Mouse (Mus musculus): Measurements from ENCODE around the gene Atg5. TPM values are rescaled to one million over a fixed set of nuclear protein-coding genes. Genes with fewer than 3 reads are reported as not detected.

The Atg5 gene
- polyA plus RNA-seq, 1 experiment from 2014 or later, result 26.5 TPM

DNA sequence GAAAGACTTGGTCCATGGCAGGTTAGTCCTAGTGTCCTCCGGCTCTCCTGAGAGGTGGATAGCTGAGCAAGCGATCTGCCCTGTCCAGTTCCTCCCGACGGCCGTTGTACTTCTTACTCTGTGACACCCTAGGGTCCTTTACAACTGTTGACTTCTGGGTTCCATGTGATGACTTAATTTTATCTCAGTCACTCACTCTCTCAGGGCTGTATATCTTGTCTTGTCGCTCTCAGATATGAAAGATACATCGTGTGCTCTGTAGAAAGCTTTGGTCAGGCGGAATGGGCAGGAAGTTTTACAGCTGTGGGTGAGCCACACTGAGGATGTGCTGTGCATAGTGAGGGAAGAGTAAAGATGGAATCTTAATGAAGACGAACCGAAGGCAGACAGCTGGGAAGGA is 86.2 kb downstream of the Atg5 start:
- 25% methylated on average over 10 of the region's 10 CpGs for WGBS (ENCODE audit: insufficient replicate concordance)
- H3K4me2 ChIP-seq, result peak overlapping the region; percentile 27
- no peaks in the 10 kb centered on the region for H3K27me3 ChIP-seq
- H3K4me3 ChIP-seq (replicated peaks), result no peak overlapping the region
- ATAC-seq (ENCODE audit: low read depth) (peak; percentile 86), DNase-seq (no peak)
- H3K27ac ChIP-seq, result peak overlapping the region; percentile 69
- H3K9ac ChIP-seq, result peak overlapping the region; percentile 18; the same call in 1 of the 2 replicates
- no peaks in the 10 kb centered on the region for H3K9me3 ChIP-seq (replicated peaks)
- H3K36me3 ChIP-seq, result no peaks in the 10 kb centered on the region
- peaks cover 25% of the 10 kb centered on the region for H3K4me1 ChIP-seq (replicated peaks)

DNA sequence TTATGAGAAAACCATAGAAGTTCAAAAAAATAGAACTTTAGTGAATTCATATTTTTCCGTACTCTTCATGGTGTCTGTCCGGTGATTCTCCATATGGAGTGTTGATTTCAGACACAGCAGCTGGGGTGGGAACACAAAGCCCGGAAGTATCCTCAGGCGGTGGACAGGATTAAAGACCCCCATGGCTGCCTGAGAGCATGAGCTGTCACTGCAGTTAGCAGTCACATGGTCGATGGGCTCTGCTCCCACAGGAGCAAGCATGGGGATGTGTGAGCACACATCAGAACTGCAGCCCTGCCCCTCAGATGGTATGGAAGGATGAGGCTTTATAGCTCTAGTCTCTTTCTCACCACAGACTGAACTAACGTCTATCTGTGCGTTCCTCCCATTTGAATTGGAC is 87.1 kb downstream of the Atg5 start:
- no peak overlapping the region for H3K9ac ChIP-seq
- WGBS (ENCODE audit: insufficient replicate concordance), result 82% methylated on average over 7 of the region's 7 CpGs

DNA sequence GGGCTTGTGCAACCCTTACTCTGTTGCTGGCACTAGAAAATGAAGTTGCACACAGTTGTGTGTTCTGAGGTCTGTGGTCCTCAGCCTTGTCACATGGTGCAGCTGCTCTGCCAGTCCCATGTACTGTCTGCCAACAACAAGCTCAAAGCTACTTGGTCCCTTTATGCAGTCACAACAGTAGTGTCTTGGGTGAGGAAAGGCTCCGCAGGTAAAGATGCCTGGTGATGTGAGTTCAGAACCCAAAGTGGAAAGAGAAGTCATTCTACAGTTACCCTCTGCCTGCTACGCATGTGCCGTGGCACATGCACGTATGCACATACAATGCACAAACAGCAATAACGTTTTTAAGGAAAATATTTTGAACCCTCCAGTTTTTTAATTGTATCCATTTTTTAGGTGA is 88.5 kb downstream of the Atg5 start:
- no peak overlapping the region for H3K27ac ChIP-seq
- peaks cover 28% of the 10 kb centered on the region for H3K4me1 ChIP-seq (replicated peaks)
- no peak overlapping the region for H3K4me3 ChIP-seq (replicated peaks)
- no peak overlapping the region for H3K9ac ChIP-seq
- DNase-seq (no peak), ATAC-seq (ENCODE audit: low read depth) (no peak)
- no peaks in the 10 kb centered on the region for H3K36me3 ChIP-seq
- H3K4me2 ChIP-seq, result no peak overlapping the region
- H3K27me3 ChIP-seq, result no peaks in the 10 kb centered on the region
- 89% methylated on average over 5 of the region's 5 CpGs for WGBS (ENCODE audit: insufficient replicate concordance)
- no peaks in the 10 kb centered on the region for H3K9me3 ChIP-seq (replicated peaks)

More for the DNA sequence above, 87.1 kb downstream of the Atg5 start:
- no peak overlapping the region for H3K4me2 ChIP-seq
- peaks cover 25% of the 10 kb centered on the region for H3K4me1 ChIP-seq (replicated peaks)
- no peak for ATAC-seq (ENCODE audit: low read depth)
- no peaks in the 10 kb centered on the region for H3K36me3 ChIP-seq
- no peaks in the 10 kb centered on the region for H3K27me3 ChIP-seq
- H3K9me3 ChIP-seq (replicated peaks), result no peaks in the 10 kb centered on the region
- DNase-seq, result no peak
- no peak overlapping the region for H3K27ac ChIP-seq
- no peak overlapping the region for H3K4me3 ChIP-seq (replicated peaks)

DNA sequence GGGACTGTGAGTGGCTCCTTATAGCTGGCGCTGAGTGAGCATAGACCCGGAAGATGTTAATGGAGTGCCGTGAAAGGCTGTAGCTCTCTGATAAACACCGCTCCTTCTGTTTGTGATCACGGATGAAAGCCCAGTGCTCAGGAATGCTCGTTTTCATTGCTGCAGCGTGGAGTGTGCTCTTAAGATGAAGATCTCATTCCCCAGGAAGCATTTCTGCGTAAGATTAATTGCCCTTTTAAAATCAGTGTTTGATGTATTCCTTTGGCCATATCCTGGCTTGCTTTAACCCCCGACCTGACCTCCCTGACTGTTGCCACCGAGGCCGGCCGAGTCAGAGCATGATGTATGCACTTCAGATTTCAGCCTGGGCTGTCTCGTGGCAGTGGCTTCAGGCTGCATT is 89.2 kb downstream of the Atg5 start:
- peaks cover 28% of the 10 kb centered on the region for H3K4me1 ChIP-seq (replicated peaks)
- H3K4me3 ChIP-seq (replicated peaks), result no peak overlapping the region
- no peak overlapping the region for H3K4me2 ChIP-seq
- WGBS (ENCODE audit: insufficient replicate concordance), result 69% methylated on average over 13 of the region's 13 CpGs
- no peak overlapping the region for H3K27ac ChIP-seq
- no peaks in the 10 kb centered on the region for H3K9me3 ChIP-seq (replicated peaks)
- DNase-seq, result no peak
- H3K9ac ChIP-seq, result no peak overlapping the region
- no peak for ATAC-seq (ENCODE audit: low read depth)
- H3K36me3 ChIP-seq, result no peaks in the 10 kb centered on the region
- H3K27me3 ChIP-seq, result no peaks in the 10 kb centered on the region

DNA sequence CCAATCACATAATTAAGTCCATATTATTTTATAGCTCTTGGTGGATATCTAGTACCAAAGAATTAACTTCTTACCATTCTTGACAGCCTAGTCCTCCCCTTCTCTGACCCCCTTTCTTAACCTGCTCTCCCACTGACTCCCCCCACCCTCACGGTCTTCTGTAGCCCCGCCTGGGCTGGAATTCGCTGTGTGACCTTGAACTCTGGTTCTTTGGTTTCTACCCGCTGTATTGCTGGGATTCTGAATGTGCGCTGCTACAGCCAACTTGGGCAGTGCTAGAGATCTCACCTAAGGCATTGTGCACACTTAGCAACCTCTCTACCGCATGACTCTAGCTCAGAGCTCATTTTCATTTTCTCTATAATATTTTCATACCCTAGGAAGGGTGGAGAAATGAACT is 90.7 kb downstream of the Atg5 start:
- H3K4me1 ChIP-seq (replicated peaks), result peaks cover 23% of the 10 kb centered on the region
- no peak overlapping the region for H3K9ac ChIP-seq
- H3K27ac ChIP-seq, result no peak overlapping the region
- ATAC-seq (ENCODE audit: low read depth) (no peak), DNase-seq (no peak)
- no peaks in the 10 kb centered on the region for H3K27me3 ChIP-seq
- 0 out of 2 replicates have a peak, but pooled peaks cover 3% of the 10 kb centered on the region for H3K36me3 ChIP-seq
- H3K9me3 ChIP-seq (replicated peaks), result no peaks in the 10 kb centered on the region
- WGBS (ENCODE audit: insufficient replicate concordance), result 69% methylated on average over 6 of the region's 6 CpGs
- H3K4me3 ChIP-seq (replicated peaks), result no peak overlapping the region
- H3K4me2 ChIP-seq, result no peak overlapping the region

DNA sequence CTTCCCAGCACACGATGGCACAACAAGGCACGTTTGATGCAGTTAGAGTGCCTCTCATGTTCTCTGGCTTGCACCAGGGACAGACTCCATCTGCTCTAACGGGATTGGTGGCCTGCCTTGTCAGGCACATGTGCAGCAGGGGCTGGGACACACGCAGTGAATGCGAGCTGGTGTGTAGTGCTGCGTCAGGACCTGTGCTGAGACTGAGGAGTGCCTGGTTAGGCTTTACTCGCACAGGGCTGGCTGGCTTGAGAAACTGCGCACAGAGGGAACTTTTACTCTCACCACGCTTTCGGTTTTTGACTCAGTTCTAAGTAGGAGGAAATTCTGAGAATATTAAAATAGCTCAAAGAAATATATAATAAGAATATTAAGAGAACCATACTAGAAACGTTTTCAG is 92.5 kb downstream of the Atg5 start:
- no peak for DNase-seq
- Histone ChIP-seq H3K27me3 (no peaks in the 10 kb centered on the region), H3K9me3 (replicated peaks) (no peaks in the 10 kb centered on the region), H3K4me1 (replicated peaks) (peaks cover 18% of the 10 kb centered on the region; the same call in 1 of the 2 replicates), H3K9ac (no peak overlapping the region), H3K27ac (no peak overlapping the region), H3K4me2 (no peak overlapping the region), H3K36me3 (0 out of 2 replicates have a peak, but pooled peaks cover 3% of the 10 kb centered on the region), H3K4me3 (replicated peaks) (no peak overlapping the region)
- no peak for ATAC-seq (ENCODE audit: low read depth)
- 80% methylated on average over 11 of the region's 11 CpGs for WGBS (ENCODE audit: insufficient replicate concordance)

DNA sequence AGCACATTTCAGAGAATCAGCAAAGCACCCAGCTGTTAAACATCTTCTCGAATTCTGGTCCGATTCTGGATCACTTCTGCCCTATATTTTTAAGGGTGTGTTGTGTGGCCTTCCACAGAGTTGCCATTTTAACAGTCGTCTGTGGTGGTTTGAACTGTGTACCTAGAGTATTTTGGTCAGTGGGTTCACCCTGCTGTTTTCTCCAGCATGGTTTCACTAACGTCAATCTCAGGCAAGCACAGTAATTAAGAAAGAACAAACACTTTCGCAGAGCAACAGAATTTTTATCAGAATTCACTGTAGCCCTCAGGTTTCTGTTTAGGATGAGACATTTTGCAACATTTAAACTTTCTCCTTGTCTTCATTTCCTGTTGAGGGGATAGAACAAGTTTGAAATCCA is 94.3 kb downstream of the Atg5 start:
- H3K4me3 ChIP-seq (replicated peaks), result no peak overlapping the region
- 71% methylated on average over 5 of the region's 5 CpGs for WGBS (ENCODE audit: insufficient replicate concordance)
- no peak overlapping the region for H3K9ac ChIP-seq

DNA sequence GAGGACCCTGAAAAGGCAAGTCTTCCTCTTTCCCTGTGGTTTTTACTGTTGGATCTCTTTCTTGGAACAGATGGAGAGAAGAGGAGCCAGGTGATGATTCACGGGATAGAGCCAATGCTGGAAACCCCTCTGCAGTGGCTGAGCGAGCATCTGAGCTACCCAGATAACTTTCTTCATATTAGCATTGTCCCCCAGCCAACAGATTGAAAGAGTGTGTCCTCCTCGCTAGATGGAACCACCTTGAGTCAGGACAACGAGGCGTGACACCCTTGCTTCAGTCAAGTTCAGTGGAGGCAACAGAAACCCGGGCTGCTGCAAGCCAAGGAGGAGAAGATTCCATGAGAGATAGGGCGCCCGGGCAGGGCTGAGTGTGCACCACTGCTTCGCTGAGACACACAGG is 94.7 kb downstream of the Atg5 start:
- H3K36me3 ChIP-seq, result 0 out of 2 replicates have a peak, but pooled peaks cover 3% of the 10 kb centered on the region
- 54% methylated on average over 9 of the region's 9 CpGs for WGBS (ENCODE audit: insufficient replicate concordance)
- H3K27me3 ChIP-seq, result no peaks in the 10 kb centered on the region
- no peak overlapping the region for H3K4me3 ChIP-seq (replicated peaks)
- ATAC-seq (ENCODE audit: low read depth), result no peak
- no peak overlapping the region for H3K9ac ChIP-seq
- peaks cover 16% of the 10 kb centered on the region; the same call in 1 of the 2 replicates for H3K4me1 ChIP-seq (replicated peaks)
- H3K27ac ChIP-seq, result no peak overlapping the region
- no peaks in the 10 kb centered on the region for H3K9me3 ChIP-seq (replicated peaks)
- no peak for DNase-seq
- no peak overlapping the region for H3K4me2 ChIP-seq

More for the DNA sequence above, 94.3 kb downstream of the Atg5 start:
- no peaks in the 10 kb centered on the region for H3K9me3 ChIP-seq (replicated peaks)
- no peak overlapping the region for H3K4me2 ChIP-seq
- DNase-seq (no peak), ATAC-seq (ENCODE audit: low read depth) (no peak)
- H3K27me3 ChIP-seq, result no peaks in the 10 kb centered on the region
- H3K4me1 ChIP-seq (replicated peaks), result peaks cover 17% of the 10 kb centered on the region; the same call in 1 of the 2 replicates
- H3K27ac ChIP-seq, result no peak overlapping the region
- 0 out of 2 replicates have a peak, but pooled peaks cover 3% of the 10 kb centered on the region for H3K36me3 ChIP-seq

DNA sequence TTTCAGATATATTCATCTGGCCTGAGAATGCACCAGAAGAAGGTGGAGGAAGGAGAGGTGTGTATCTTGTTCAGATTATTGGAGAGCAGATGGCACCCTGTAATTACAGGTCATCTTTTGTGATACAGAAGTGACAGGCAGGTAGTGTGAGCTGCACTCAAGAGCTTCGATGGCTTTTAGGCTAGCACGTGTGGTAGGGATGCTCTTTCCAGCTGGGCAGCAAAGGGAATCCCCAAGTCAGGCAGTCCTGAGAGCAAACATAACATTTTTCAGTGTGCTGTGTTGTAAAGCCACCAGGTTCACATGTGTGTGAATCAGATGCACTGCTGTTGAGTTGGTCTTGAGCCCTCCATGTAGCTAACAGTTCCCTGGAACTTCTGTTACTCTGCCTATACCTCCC is 98.0 kb downstream of the Atg5 start:
- H3K9me3 ChIP-seq (replicated peaks), result no peaks in the 10 kb centered on the region
- H3K4me1 ChIP-seq (replicated peaks), result peaks cover 19% of the 10 kb centered on the region; the same call in 1 of the 2 replicates
- ATAC-seq (ENCODE audit: low read depth) (no peak), DNase-seq (no peak)
- H3K27ac ChIP-seq, result no peak overlapping the region
- 78% methylated on average over 2 of the region's 2 CpGs for WGBS (ENCODE audit: insufficient replicate concordance)
- H3K4me3 ChIP-seq (replicated peaks), result no peak overlapping the region
- H3K36me3 ChIP-seq, result 0 out of 2 replicates have a peak, but pooled peaks cover 3% of the 10 kb centered on the region
- no peaks in the 10 kb centered on the region for H3K27me3 ChIP-seq
- H3K9ac ChIP-seq, result no peak overlapping the region
- no peak overlapping the region for H3K4me2 ChIP-seq

DNA sequence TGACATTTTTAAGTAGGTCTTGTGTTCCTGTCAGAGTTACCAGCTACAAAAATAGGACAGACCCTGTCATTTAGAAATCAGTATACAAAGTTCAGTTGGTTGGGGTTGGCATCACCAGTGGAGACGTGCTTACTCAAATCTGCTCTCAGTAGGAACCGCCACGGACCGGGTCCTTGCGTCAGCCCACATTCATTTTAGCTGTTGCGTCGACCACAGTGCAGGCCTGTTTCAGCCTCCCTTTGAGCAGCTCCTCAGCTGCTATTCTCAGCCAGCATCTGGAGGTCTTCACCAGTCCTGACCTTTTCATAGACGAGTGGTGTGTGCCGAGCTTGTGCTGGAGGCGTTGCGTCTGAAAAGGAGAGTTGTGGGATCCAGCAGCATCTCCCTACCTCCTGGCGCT is 98.9 kb downstream of the Atg5 start:
- Histone ChIP-seq H3K4me2 (no peak overlapping the region), H3K4me3 (replicated peaks) (no peak overlapping the region), H3K36me3 (0 out of 2 replicates have a peak, but pooled peaks cover 3% of the 10 kb centered on the region), H3K27me3 (no peaks in the 10 kb centered on the region), H3K9ac (no peak overlapping the region), H3K4me1 (replicated peaks) (peaks cover 20% of the 10 kb centered on the region), H3K9me3 (replicated peaks) (no peaks in the 10 kb centered on the region), H3K27ac (no peak overlapping the region)
- ATAC-seq (ENCODE audit: low read depth) (no peak), DNase-seq (no peak)
- 84% methylated on average over 12 of the region's 12 CpGs for WGBS (ENCODE audit: insufficient replicate concordance)

DNA sequence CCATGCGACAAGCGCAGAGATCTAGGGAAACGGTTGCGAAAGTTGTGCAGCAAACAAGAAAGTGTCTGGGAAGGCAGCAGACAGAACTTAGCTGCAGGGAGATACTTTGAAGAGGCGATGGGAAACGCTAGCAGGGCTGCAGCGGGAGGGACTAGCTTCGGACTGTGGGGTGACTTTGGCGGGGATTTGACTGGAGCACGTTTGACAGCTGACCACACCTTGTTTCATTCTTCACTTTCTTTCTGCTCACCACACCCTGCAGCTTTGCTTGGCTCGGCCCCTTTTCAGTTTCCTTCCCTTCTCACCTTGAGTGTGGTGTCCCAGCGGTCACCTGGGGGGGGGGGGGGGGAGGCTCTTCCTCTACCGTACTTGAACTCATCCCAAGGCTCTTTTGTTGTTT is 100.4 kb downstream of the Atg5 start:
- H3K9ac ChIP-seq, result no peak overlapping the region
- no peak for ATAC-seq (ENCODE audit: low read depth)
- no peaks in the 10 kb centered on the region for H3K36me3 ChIP-seq
- H3K4me3 ChIP-seq (replicated peaks), result no peak overlapping the region
- WGBS (ENCODE audit: insufficient replicate concordance), result 68% methylated on average over 13 of the region's 13 CpGs
- H3K27ac ChIP-seq, result no peak overlapping the region
- no peak for DNase-seq
- no peak overlapping the region for H3K4me2 ChIP-seq
- no peaks in the 10 kb centered on the region for H3K27me3 ChIP-seq
- peaks cover 35% of the 10 kb centered on the region for H3K4me1 ChIP-seq (replicated peaks)
- H3K9me3 ChIP-seq (replicated peaks), result no peaks in the 10 kb centered on the region

DNA sequence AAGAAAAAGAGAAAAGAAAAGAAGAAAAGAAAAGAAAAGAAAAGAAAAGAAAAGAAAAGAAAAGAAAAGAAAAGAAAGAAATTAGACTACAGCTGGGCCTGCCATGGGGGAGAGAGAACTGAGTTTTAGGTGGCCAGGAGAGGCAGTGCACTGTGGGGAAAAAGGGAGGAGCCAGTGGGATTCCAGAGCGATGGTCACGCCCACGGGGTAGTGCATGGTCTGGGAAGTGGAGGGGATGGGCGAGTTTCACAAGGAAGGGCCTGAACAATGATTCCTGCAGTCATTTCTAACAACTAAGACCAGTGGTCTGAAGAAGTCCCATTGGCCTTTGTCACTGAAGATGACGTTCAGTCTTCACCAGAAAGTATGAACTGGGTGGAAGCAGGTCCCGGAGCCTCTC is 102.5 kb downstream of the Atg5 start:
- Histone ChIP-seq H3K36me3 (no peaks in the 10 kb centered on the region), H3K9me3 (replicated peaks) (no peaks in the 10 kb centered on the region), H3K27me3 (no peaks in the 10 kb centered on the region), H3K4me1 (replicated peaks) (peaks cover 41% of the 10 kb centered on the region), H3K4me2 (no peak overlapping the region), H3K9ac (no peak overlapping the region), H3K27ac (no peak overlapping the region), H3K4me3 (replicated peaks) (no peak overlapping the region)
- WGBS (ENCODE audit: insufficient replicate concordance), result 55% methylated on average over 6 of the region's 6 CpGs
- ATAC-seq (ENCODE audit: low read depth), result no peak
- DNase-seq, result no peak

Measured in liver, embryonic 13.5 days (tissue).